Mouse (Mus musculus) brain, embryonic 14.5 days (tissue): ENCODE measurements at regions not wholly inside any gene's neighbourhood (a gene's known extent, or its start where the extent isn't known, plus 50 kb on each side); places are given as distances from the start of the nearest gene placed in this dataset.
A peak's percentile ranks its signal among the peaks of the same experiment; 100 is the strongest.

ENCODE experiments used
- DNase-seq: peaks from one replicate; pipeline ENCODE4 v3.0.0-alpha.2; 2011; ENCODE audit warnings: low read depth
- CTCF ChIP-seq: fragments of 200-500 bp; IDR thresholded peaks from 2 replicates; pipeline ENCODE4 v1.5.1; 2012; ENCODE audit warnings: inconsistent platforms, mild to moderate bottlenecking, moderate library complexity, borderline replicate concordance; ENCODE audit not compliant: insufficient read depth, insufficient read length; ENCODE audit errors: extremely low read depth
- POLR2A ChIP-seq: fragments of 200-500 bp; IDR thresholded peaks from 2 replicates; pipeline ENCODE4 v1.6.1; 2012; ENCODE audit warnings: mild to moderate bottlenecking, inconsistent platforms, borderline replicate concordance; ENCODE audit not compliant: poor library complexity, insufficient read depth, insufficient read length, severe bottlenecking; ENCODE audit errors: extremely low read depth

DNA sequence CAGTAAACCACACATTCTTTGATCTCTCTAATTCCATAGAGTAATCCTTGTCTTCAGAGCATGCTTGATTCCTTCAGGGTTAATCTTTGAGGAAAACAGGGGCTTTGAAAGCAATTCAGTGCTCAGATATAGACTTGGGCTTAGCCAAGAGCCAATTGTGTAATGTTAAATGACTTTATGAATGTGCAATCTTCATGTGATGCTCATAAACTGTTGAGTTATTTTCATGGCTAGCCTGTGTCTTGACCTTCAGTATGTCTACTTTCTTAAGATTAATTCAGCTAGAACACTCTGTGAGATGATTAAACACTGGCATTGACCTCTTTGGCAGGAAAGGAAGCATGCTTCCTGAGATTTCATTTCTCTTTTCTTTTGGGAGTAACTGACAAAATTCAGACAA is 147.8 kb downstream of the Gabrg2 start:
- TF ChIP-seq CTCF (no peak), POLR2A (no peak)
- no peak for DNase-seq

DNA sequence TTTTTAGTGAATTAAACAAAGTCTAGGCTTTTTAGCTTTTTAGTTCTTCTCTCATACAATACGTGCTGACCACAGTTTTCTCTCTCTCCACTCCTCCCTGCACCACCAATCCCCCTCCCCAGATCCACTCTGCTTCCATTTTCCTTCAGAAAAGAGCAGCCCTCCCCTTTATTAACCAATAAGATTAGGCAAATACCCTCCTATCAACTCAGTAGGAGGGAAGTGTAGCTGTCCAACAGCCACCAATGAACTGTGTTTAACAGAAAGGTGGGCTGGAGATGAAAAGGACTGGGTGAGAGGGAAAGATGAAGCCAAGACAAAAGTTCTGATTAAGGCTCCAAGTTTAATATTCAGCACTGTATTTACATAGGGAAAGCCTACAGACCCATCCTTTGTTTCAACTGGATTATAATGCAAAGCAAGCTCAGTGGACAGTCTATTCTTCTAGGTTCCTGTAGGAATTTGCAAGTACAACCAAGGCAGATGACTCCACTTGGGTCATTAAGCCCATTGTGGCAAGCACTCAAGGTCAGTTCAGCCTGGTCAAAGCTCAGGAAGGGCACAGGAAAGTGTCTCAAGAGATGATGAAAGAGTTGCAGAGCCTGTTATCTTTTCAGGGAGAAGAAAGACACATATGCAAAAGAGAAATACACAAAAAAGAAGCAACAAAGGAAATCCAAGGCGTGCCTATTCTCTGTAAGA is 174.5 kb downstream of the Gabrg2 start:
- no peak for DNase-seq
- TF ChIP-seq CTCF, result no peak
- TF ChIP-seq POLR2A, result no peak

DNA sequence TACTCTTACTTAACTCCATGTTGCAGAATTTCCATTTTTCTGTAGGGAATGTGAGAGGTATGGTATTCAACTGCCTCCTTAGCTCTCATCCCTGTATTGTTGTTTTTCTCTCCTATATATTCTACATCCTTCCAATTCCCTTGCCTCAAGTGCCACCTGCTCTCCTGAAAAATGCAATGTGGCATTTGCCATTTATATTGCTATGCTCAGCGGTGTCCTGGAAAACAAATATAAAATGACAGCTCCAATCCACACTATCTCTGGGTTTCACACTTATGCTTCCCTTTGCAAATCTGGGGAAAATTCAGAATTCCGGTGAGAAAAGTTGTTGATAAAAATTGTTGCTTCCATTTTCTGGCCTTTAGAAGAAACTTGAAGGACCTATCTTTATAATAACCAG is 182.6 kb downstream of the Gabrg2 start:
- peak; percentile 3 for DNase-seq
- TF ChIP-seq POLR2A (no peak), CTCF (no peak)

DNA sequence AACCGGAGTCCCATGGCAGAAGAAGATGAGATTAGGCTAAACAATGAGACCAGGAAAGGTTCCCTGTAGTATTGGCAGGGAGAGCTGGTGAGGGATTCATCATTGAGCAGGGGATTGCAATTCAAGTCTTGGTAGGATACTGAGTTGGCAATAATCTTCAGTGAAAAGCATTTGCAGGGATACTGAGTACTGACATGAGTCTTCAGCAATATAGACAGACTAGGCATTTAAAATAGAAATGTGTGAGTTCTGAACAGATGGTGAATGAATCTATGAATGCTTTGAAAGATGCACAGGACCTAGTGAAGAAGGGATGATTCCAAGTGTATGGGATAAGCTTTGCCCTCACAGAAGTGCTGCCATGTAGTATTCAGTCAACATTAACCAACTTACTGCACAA is 187.7 kb downstream of the Gabrg2 start:
- TF ChIP-seq POLR2A (no peak), CTCF (no peak)
- DNase-seq, result no peak

DNA sequence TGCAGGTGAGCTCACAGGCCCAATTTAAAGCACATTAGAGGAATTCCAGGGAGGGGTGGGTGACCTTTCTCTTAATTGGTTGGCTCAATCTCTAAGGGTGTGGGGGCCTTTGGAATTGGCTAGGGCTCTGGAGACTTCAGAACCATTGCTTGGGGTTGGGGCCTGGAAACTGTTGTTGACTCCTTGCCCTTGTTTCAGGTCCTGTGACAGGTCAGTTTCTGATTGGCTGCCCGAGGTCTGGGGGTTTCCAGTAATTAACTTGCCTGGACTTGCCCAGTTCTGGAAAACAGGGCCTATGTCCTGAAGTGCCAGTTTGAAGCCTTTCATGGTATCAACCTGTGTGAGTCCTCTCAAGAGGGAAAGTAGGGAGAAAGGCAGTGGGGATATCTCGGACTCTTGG is 191.8 kb downstream of the Gabrg2 start:
- TF ChIP-seq CTCF, result no peak
- TF ChIP-seq POLR2A, result no peak
- DNase-seq, result no peak

DNA sequence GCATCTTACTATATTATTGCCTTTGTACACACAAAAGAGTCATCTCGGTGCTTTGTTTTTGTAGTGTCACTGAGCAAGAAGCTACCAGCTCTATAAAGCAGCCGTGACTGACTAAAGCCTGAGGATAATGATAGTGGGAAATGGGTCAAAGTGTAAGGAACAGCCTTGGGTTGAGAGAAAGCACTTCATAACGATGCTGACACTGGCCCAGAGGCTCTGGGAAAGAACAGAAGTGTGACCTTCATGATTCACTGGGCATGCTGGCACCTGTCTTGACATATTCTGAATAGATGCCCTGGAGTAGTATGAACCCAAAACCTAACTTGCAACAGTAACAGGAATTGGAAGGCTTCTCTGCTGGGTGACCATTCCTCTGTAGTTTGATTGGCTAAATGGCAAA is 208.5 kb downstream of the Gabrg2 start:
- no peak for TF ChIP-seq POLR2A
- TF ChIP-seq CTCF, result no peak
- DNase-seq, result peak; percentile 5
